Mouse (Mus musculus): ENCODE data around the gene Babam2. TPM values are rescaled to one million over a fixed set of nuclear protein-coding genes. Genes with fewer than 3 reads are reported as not detected.

The Babam2 gene
- 10 to 100 TPM; 48.6 to 59.6 TPM for total RNA-seq (2023)

DNA sequence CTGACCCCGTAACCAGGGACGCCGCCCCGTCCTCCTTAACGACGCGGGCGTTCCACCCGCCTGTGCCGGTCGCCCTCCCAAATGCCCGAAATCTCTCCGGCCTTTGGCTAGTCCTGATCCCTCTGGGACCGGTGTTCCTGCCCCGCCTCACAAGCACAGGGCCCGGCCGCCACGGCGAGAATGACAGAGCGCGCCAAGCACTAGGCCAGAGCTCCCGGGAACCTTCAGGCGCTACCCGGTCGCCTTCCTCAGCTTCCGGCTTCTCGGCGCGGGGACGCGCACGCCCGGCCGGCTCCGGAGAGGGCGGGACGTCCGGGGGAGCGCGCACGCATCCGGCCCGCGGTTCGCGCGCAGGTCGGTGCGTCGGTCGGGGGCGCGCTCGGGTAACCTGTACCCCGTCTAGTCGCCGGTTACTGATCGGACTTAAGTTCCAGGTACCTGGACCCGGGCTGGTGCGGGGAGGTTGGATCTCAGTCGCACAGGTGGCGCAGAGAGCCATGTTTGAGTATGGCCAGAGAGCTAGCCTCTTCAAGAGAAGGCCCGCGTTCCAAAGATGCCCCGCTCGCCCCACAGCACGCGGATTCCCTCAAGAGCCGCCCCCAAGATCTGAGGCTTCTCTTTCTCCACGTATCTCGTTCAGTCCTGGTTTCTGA is at the start of gene Babam2:
Gene Babam2 (plus strand): TSS at position 41 of the 653 bp plus-strand sequence.

DNA sequence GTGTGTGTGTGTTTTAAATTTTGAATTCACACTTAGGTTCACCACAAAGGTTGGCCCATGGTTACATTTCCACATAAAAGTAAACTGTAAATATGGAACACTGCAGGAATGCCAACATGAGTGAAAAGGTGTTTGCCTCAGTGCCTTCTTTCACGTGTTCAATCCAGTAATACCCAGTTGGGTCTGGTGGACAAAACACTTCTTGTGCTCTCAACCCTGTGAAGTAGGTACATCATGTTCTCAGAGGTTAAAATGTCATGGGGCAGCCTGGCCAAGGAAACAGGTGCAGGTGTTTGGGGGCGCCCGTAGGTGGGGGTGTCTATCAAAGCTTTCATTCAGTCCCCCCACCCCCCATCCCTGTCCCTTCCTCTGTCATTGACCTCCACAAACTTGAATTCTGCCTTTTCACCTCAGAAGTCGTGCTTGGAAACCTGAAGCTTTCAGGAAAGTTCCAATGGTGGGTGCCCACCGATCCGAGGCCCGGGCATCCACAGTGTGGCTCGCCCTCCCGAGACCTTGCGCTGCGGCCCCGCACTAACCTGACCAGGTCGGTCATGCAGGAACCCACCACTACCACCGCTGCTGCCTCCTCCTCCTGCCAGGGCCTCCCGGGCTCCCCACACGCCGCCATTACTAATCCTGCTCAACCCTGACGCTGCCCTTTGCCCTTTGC is 377 bp upstream of the Babam2 start, which contains the start of gene Rbks:
Gene Rbks (minus strand): TSS at position 657 of the 673 bp plus-strand sequence.

Other genes with a start within 250 kb of the Babam2 start
- 10 to 100 TPM; 18.2 to 18.9 TPM for gene Zfp512, start 245.3 kb upstream of the Babam2 start, total RNA-seq (2023)
- gene 4930548H24Rik, start 211.9 kb upstream of the Babam2 start, total RNA-seq (2023), result under 1 TPM; 0.28 to 0.79 TPM
- 10 to 100 TPM; 36.3 to 41.1 TPM for gene Gpn1, start 202.9 kb upstream of the Babam2 start, total RNA-seq (2023)
- 10 to 100 TPM; 23.6 to 26.1 TPM for gene Slc4a1ap, start 170.7 kb upstream of the Babam2 start, total RNA-seq (2023)
- gene Supt7l, start 169.9 kb upstream of the Babam2 start, total RNA-seq (2023), result 10 to 100 TPM in 1 of 2 experiments, 1 to 10 TPM in 1; 9.6 to 10.5 TPM
- gene Mrpl33, start 100.7 kb upstream of the Babam2 start, total RNA-seq (2023), result 100 to 1,000 TPM; 355 to 356 TPM
- 10 to 100 TPM; 15.2 to 20.0 TPM for gene Rbks, start 57 bp upstream of the Babam2 start, total RNA-seq (2023)